Mouse (Mus musculus): Measurements from ENCODE around the gene Syngr1. TPM values are rescaled to one million over a fixed set of nuclear protein-coding genes. Genes with fewer than 3 reads are reported as not detected.

Syngr1 gene
- total RNA-seq, 2 experiments from 2014 or later: 8.7 to 8.8 TPM

Small RNAs within 50 kb of the gene (microRNA-seq; reads per million reads assigned to microRNA genes)
- 29.4 reads per million, percentile 40 among the genes with 10 or more reads in this experiment for gene Snord43

Other genes with a start within 250 kb of the Syngr1 start
- 10 to 100 TPM; 10.2 to 13.4 TPM for gene Apobec3, start 199.7 kb upstream of the Syngr1 start, total RNA-seq (2021)
- gene Cbx7, start 120.2 kb upstream of the Syngr1 start, total RNA-seq (2021): 1 to 10 TPM; 2.1 TPM
- gene Pdgfb, start 76.4 kb upstream of the Syngr1 start, total RNA-seq (2021): 10 to 100 TPM; 51.5 to 52.8 TPM
- gene Rpl3, start 534 bp downstream of the Syngr1 start, total RNA-seq (2021): 100 to 1,000 TPM; 475 to 533 TPM
- gene Tab1, start 41.8 kb downstream of the Syngr1 start, total RNA-seq (2021): 10 to 100 TPM; 19.3 to 20.2 TPM
- gene Mgat3, start 82.4 kb downstream of the Syngr1 start, total RNA-seq (2021): 1 to 10 TPM; 4.1 to 4.5 TPM
- gene Mief1, start 142.7 kb downstream of the Syngr1 start, total RNA-seq (2021): 10 to 100 TPM; 28.7 to 33.5 TPM
- 10 to 100 TPM; 12.3 to 12.6 TPM for gene AC140267.1, start 144.5 kb downstream of the Syngr1 start, total RNA-seq (2021)
- 100 to 1,000 TPM; 118 to 130 TPM for gene Atf4, start 163.8 kb downstream of the Syngr1 start, total RNA-seq (2021)
- gene Rps19bp1, start 173.0 kb downstream of the Syngr1 start, total RNA-seq (2021): 10 to 100 TPM; 23.8 to 26.4 TPM
- under 1 TPM in 1 of 2 experiments, not detected in 1; 0.05 TPM for gene Cacna1i, start 195.9 kb downstream of the Syngr1 start, total RNA-seq (2021)

Measured in gastrocnemius, postnatal 4 days (tissue).